Mouse (Mus musculus) frontal cortex, adult (tissue): ENCODE results near the gene Slc15a2.

Experiments used
- ATAC-seq: cut with Nextera tagmentation; 2 replicates; pipeline ENCODE4 v1.9.2; 2017; ENCODE audit warnings: mild to moderate bottlenecking, moderate library complexity, mixed read lengths; ENCODE audit not compliant: low TSS enrichment

The Slc15a2 gene

GRCm38 (mm10) chr16:36784594-36785313 is at the start of gene Slc15a2:
TSS of gene Slc15a2 (minus strand) at chr16:36784962.
- peak; percentile 82 for ATAC-seq

- ATAC-seq = no peak
These were observed 44.1 kb upstream of the Slc15a2 start for GRCm38 (mm10) chr16:36828820-36829219.

GRCm38 (mm10) chr16:36828054-36828786 is 43.5 kb upstream of the Slc15a2 start, which contains the start of gene Iqcb1:
TSS of gene Iqcb1 (plus strand) at chr16:36828385.
- peak; percentile 96 for ATAC-seq

- no peak for ATAC-seq
These were observed 42.9 kb upstream of the Slc15a2 start for GRCm38 (mm10) chr16:36827611-36828053.

GRCm38 (mm10) chr16:36821474-36821873 is 36.7 kb upstream of the Slc15a2 start:
- no peak for ATAC-seq

GRCm38 (mm10) chr16:36820747-36821146 is 36.0 kb upstream of the Slc15a2 start:
- no peak for ATAC-seq

- ATAC-seq = no peak
These were observed 35.3 kb upstream of the Slc15a2 start for GRCm38 (mm10) chr16:36820016-36820415.

GRCm38 (mm10) chr16:36817321-36817926 is 32.7 kb upstream of the Slc15a2 start:
- peak; percentile 93 for ATAC-seq

GRCm38 (mm10) chr16:36816916-36817315 is 32.2 kb upstream of the Slc15a2 start:
- ATAC-seq = no peak

GRCm38 (mm10) chr16:36813680-36814079 is 28.9 kb upstream of the Slc15a2 start:
- no peak for ATAC-seq

- no peak for ATAC-seq
These were observed 23.9 kb upstream of the Slc15a2 start for GRCm38 (mm10) chr16:36808616-36809015.

GRCm38 (mm10) chr16:36802361-36802760 is 17.6 kb upstream of the Slc15a2 start:
- ATAC-seq = no peak

- ATAC-seq = no peak
These were observed 13.6 kb upstream of the Slc15a2 start for GRCm38 (mm10) chr16:36798334-36798733.

GRCm38 (mm10) chr16:36794976-36795375 is 10.2 kb upstream of the Slc15a2 start:
- ATAC-seq = no peak

GRCm38 (mm10) chr16:36790166-36790565 is 5.4 kb upstream of the Slc15a2 start:
- no peak for ATAC-seq

- no peak for ATAC-seq
These were observed 1.7 kb upstream of the Slc15a2 start for GRCm38 (mm10) chr16:36786466-36786865.

GRCm38 (mm10) chr16:36784146-36784545 is 616 bp downstream of the Slc15a2 start:
- ATAC-seq = no peak

- ATAC-seq = peak; percentile 31; the same call in 1 of the 2 replicates
These were observed 9.1 kb downstream of the Slc15a2 start for GRCm38 (mm10) chr16:36775658-36776057.

GRCm38 (mm10) chr16:36772996-36773395 is 11.8 kb downstream of the Slc15a2 start:
- ATAC-seq = no peak

GRCm38 (mm10) chr16:36771703-36772102 is 13.1 kb downstream of the Slc15a2 start:
- no peak for ATAC-seq

GRCm38 (mm10) chr16:36771244-36771643 is 13.5 kb downstream of the Slc15a2 start:
- ATAC-seq = no peak

GRCm38 (mm10) chr16:36770830-36771229 is 13.9 kb downstream of the Slc15a2 start:
- ATAC-seq = peak; percentile 23; the same call in 1 of the 2 replicates
